Mouse (Mus musculus): ENCODE measurements around the gene Psmc4. TPM values are rescaled to one million over a fixed set of nuclear protein-coding genes. Genes with fewer than 3 reads are reported as not detected.

The Psmc4 gene
- polyA plus RNA-seq, 1 experiment from 2014 or later = 355 TPM

DNA sequence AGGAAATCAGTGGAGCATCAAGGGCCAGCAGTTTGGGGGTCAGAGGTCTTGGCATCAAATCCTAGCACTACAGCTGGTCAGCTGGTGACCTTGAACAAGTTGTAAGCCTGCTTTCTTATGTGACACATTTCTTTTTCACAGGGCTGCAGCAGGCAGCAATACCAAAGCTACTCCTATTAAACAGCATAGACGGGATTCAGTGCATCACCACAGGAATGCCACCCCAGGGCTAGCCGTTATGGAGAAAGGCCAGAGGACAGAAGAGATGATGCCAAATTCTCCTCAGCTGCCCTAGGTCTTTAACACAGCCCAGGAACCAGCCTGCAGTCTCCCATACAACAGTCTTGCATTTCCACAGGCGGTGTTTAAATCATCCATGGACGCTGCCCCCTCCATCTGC lies 5.4 kb downstream of the Psmc4 start:
- Histone ChIP-seq H3K27ac (replicated peaks) (no peak overlapping the region), H3K4me2 (replicated peaks) (no peak overlapping the region), H3K9me3 (no peaks in the 10 kb centered on the region), H3K4me3 (no peak overlapping the region), H3K9ac (replicated peaks) (no peak overlapping the region), H3K4me1 (peaks cover 10% of the 10 kb centered on the region), H3K36me3 (peaks cover 94% of the 10 kb centered on the region), H3K27me3 (no peaks in the 10 kb centered on the region)
- WGBS = 94% methylated on average over 4 of the region's 4 CpGs
- no peak for ATAC-seq (ENCODE audit: low FRiP score, low read depth)

DNA sequence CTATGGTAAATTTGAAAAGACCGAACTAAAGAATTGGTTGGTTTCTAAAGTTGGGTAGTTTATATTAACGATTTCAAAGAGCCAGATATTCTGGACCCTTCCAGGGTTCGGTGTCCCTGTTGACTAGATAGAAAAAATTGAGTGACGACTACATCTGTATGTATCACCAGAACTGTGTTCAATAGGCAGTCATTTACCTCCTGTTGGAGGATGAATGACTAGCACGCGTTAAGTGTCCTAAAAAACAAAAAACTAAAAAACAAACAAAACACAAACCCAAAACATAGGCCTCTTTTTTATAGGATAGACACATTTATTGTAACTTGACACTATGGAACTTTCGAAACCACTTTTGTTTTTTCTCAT lies 35.5 kb downstream of the Psmc4 start:
- peaks cover 12% of the 10 kb centered on the region; the same call in 1 of the 2 replicates for H3K36me3 ChIP-seq
- WGBS = 23% methylated on average over 7 of the region's 7 CpGs
- H3K27ac ChIP-seq (replicated peaks) = peak overlapping the region; percentile 16; the same call in 1 of the 2 replicates
- peak; percentile 34; the same call in 1 of the 2 replicates for ATAC-seq (ENCODE audit: low FRiP score, low read depth)
- no peaks in the 10 kb centered on the region for H3K27me3 ChIP-seq
- H3K9ac ChIP-seq (replicated peaks) = peak overlapping the region; percentile 90
- peak overlapping the region; percentile 66 for H3K4me3 ChIP-seq
- peak overlapping the region; percentile 96 for H3K4me2 ChIP-seq (replicated peaks)
- H3K4me1 ChIP-seq = peaks cover 13% of the 10 kb centered on the region
- 0 out of 2 replicates have a peak, but pooled peaks cover 4% of the 10 kb centered on the region for H3K9me3 ChIP-seq

DNA sequence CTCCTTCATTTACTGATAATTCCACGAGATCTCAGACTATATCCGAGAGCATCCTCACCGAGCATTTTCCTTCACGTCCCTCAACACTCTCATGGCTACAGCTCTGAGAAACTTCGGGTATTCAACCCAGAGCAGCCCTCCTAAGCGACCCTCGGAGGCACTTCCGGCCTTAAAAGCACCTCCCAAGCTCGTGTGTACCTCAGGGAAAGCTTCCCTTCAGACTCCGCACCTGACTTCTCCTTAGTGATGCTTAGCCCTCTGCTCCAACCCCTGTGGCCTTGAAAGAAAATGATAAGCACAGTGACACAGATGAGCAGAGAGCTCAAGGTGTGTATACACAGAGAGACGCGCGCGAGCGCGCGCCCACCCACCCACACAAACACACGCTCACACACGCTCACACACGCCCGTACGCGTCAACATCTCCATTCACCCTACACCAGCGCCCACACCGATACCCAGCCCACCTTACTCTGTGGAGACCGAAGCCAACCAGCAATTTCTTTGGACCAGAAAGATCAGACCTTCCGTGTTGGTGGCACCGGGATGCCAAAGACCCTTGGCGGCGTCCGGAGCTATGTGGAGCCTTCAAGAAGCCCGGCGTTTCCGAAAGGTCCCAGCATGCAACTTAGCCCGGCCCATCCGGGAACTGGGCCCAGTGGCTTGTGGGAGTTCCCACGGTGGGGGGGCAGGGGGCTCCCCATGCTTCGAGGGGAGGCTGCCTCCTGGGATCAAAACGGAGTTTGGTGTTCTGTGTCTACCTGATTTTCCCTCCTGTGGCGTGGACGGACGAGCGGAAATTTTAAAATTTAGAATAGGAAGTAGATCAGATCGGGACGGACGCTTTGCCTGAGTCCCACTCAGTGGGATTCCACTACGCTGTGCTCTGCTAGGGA lies 36.1 kb downstream of the Psmc4 start, which contains the start of gene Zfp850:
Zfp850 (minus strand) TSS at position 567 of the 896 bp plus-strand sequence.
- H3K27me3 ChIP-seq = no peaks in the 10 kb centered on the region
- H3K4me1 ChIP-seq = peaks cover 13% of the 10 kb centered on the region
- 0 out of 2 replicates have a peak, but pooled peaks cover 2% of the 10 kb centered on the region for H3K9me3 ChIP-seq
- peak within 1 kb of the TSS; percentile 90 for H3K9ac ChIP-seq (replicated peaks)
- peak within 1 kb of the TSS; percentile 16; the same call in 1 of the 2 replicates for H3K27ac ChIP-seq (replicated peaks)
- peaks cover 15% of the 10 kb centered on the region; the same call in 1 of the 2 replicates for H3K36me3 ChIP-seq
- H3K4me3 ChIP-seq = peak within 1 kb of the TSS; percentile 66
- ATAC-seq (ENCODE audit: low FRiP score, low read depth) = peak; percentile 93
- peak within 1 kb of the TSS; percentile 96 for H3K4me2 ChIP-seq (replicated peaks)
- WGBS = 1% methylated on average over 47 of the region's 47 CpGs

DNA sequence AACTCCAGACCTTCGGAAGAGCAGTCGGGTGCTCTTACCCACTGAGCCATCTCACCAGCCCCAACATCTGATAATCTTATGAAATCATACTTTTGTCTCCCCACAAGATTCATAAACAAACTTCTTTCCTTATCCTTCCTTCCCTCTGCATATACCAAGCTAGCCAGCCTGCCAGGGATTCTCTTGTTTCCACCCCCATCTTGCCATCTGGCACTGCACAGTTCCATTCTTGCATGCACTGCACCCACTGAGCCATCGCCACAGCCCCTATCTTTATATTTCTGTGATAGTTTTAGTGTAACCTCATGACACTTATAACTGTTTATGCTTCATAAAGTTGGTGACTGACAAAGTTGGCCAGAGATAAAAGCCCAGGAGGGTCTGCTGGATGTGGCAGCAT lies 39.6 kb downstream of the Psmc4 start:
- Histone ChIP-seq H3K9me3 (no peaks in the 10 kb centered on the region), H3K4me1 (peaks cover 13% of the 10 kb centered on the region), H3K4me3 (no peak overlapping the region), H3K9ac (replicated peaks) (no peak overlapping the region), H3K27me3 (no peaks in the 10 kb centered on the region), H3K36me3 (peaks cover 31% of the 10 kb centered on the region), H3K27ac (replicated peaks) (no peak overlapping the region), H3K4me2 (replicated peaks) (no peak overlapping the region)
- WGBS = 92% methylated on average over 3 of the region's 3 CpGs
- ATAC-seq (ENCODE audit: low FRiP score, low read depth) = no peak

Other genes starting within 250 kb of the Psmc4 start
- gene Zfp626, start 242.9 kb downstream of the Psmc4 start, polyA plus RNA-seq (2016; fragmentation: Nextera tagmentation; extraction: Ambion mirVana) = 2.5 and 2.6 TPM in 2 replicates
- 10.7 and 12.0 TPM in 2 replicates for gene Zfp59, start 211.5 kb downstream of the Psmc4 start, polyA plus RNA-seq (2016; fragmentation: Nextera tagmentation; extraction: Ambion mirVana)
- 2.8 and 3.1 TPM in 2 replicates for gene Zfp607a, start 192.6 kb downstream of the Psmc4 start, polyA plus RNA-seq (2016; fragmentation: Nextera tagmentation; extraction: Ambion mirVana)
- 17.5 and 18.2 TPM in 2 replicates for gene Zfp974, start 120.6 kb downstream of the Psmc4 start, polyA plus RNA-seq (2016; fragmentation: Nextera tagmentation; extraction: Ambion mirVana)
- gene Zfp780b, start 70.9 kb downstream of the Psmc4 start, polyA plus RNA-seq (2016; fragmentation: Nextera tagmentation; extraction: Ambion mirVana) = 25.7 and 27.2 TPM in 2 replicates
- gene Zfp850, start 36.0 kb downstream of the Psmc4 start, polyA plus RNA-seq (2016; fragmentation: Nextera tagmentation; extraction: Ambion mirVana) = 6.7 and 7.2 TPM in 2 replicates
- gene Fcgbp, start 21.1 kb upstream of the Psmc4 start, polyA plus RNA-seq (2016; fragmentation: Nextera tagmentation; extraction: Ambion mirVana) = 0.10 and 0.28 TPM in 2 replicates
- 0.10 and 0.13 TPM in 2 replicates for gene 9530053A07Rik, start 79.4 kb upstream of the Psmc4 start, polyA plus RNA-seq (2016; fragmentation: Nextera tagmentation; extraction: Ambion mirVana)
- 134 TPM in 2 replicates for gene Fbl, start 119.6 kb upstream of the Psmc4 start, polyA plus RNA-seq (2016; fragmentation: Nextera tagmentation; extraction: Ambion mirVana)
- 21.5 and 22.8 TPM in 2 replicates for gene Dyrk1b, start 129.4 kb upstream of the Psmc4 start, polyA plus RNA-seq (2016; fragmentation: Nextera tagmentation; extraction: Ambion mirVana)
- 5.7 and 7.3 TPM in 2 replicates for gene Eid2, start 217.8 kb upstream of the Psmc4 start, polyA plus RNA-seq (2016; fragmentation: Nextera tagmentation; extraction: Ambion mirVana)
- gene Eid2b, start 227.6 kb upstream of the Psmc4 start, polyA plus RNA-seq (2016; fragmentation: Nextera tagmentation; extraction: Ambion mirVana) = 25.2 and 27.4 TPM in 2 replicates
- 0.90 and 1.6 TPM in 2 replicates for gene Selenov, start 241.1 kb upstream of the Psmc4 start, polyA plus RNA-seq (2016; fragmentation: Nextera tagmentation; extraction: Ambion mirVana)